Mouse (Mus musculus) testis, adult 2 months (tissue): ENCODE data around the gene Add3.

Experiments
- CTCF ChIP-seq: fragments of 200-500 bp; IDR thresholded peaks from 2 replicates; pipeline ENCODE4 v1.5.1; 2012; ENCODE audit warnings: low read depth, mild to moderate bottlenecking, inconsistent platforms, low read length, moderate library complexity; ENCODE audit not compliant: control insufficient read depth, insufficient read depth, insufficient replicate concordance
- POLR2A ChIP-seq: fragments of 200-500 bp; IDR thresholded peaks from 2 replicates; pipeline ENCODE4 v1.6.1; 2012; ENCODE audit warnings: low read depth, mild to moderate bottlenecking, inconsistent platforms, low read length, moderate library complexity; ENCODE audit not compliant: control insufficient read depth

DNA sequence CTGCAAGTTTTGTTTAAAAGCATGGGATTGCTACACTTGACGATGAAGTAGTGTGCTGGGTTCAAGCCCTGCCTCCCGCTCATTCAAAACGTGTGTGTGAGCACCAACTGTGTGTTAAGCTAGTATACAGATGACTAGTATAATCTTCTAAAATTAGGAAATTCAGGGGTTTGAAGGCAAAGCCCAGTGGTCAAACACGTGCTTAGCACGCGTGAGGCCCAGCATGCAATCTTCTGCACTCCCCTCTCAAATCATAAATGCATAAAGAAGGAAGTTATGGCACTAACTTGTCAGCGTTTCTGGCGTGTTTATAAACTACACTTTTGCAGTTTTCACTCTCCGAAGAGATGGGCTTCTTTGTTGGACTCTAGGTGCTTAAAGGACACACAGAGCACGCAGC, 7.8 kb upstream of the Add3 start:
- TF ChIP-seq CTCF (no peak), POLR2A (no peak)
